Mouse (Mus musculus) E14TG2a.4 (cell line): ENCODE results near the gene Arnt2.

Experiments
- CTCF ChIP-seq: conservative IDR thresholded peaks from 2 replicates; pipeline ENCODE4 v1.5.1; 2014; ENCODE audit warnings: low read length
- NANOG ChIP-seq: IDR thresholded peaks from 2 replicates; pipeline ENCODE4 v1.6.1; 2014; ENCODE audit warnings: borderline replicate concordance, low read length, mixed read lengths
- POU5F1 ChIP-seq: IDR thresholded peaks from 2 replicates; pipeline ENCODE4 v1.6.1; 2014; ENCODE audit warnings: low read length, borderline replicate concordance

DNA sequence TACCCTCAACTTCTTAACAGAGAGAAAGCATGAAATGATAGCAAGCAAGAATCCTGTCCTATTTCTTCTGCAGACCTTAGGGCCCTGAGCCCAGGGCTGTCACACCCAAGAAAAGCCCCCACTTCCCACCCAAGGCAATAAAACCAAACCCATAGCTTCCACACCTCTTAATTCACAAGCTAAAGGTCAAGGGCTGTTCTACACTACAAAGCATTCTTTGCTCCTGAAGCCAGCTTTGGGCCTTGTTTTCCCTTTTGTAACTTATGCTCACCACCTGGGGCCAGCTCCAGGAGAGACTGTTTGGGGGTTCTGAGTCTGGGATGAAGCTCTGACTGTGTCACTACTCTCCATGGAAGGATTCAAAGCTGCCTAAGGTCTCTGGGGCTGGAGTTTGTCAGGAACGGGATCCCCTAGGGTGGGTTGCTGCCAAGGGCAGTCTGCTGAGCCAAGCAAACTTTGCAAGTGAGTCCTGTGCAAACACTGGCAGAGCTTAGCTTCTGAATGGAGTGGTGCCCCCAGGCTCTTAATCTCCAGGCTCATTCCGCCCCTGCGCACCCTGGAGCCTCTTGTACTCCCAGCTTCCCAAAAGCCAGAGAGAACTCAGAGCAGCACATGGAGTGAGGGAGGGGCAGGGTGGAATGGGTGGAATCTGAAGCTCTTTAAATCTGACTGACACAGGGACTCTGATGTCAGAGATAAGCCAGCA lies 161.9 kb downstream of the Arnt2 start:
- TF ChIP-seq CTCF (no peak), NANOG (no peak), POU5F1 (no peak)
